Mouse (Mus musculus) megakaryocyte, embryonic 14.5 days (primary cell): ENCODE results near the gene Trpc5os. TPM values are rescaled to one million over a fixed set of nuclear protein-coding genes. Genes with fewer than 3 reads are reported as not detected.

ENCODE experiments used
- H3K27me3 ChIP-seq: replicated peaks from 2 replicates; pipeline ENCODE3; 2012; ENCODE audit warnings: inconsistent platforms
- H3K36me3 ChIP-seq: replicated peaks from 2 replicates; pipeline ENCODE3; 2012; ENCODE audit warnings: low read length, inconsistent platforms, mixed read lengths
- H3K4me1 ChIP-seq: 2 replicates; pipeline ENCODE4 v1.6.1; 2012; ENCODE audit warnings: inconsistent platforms
- H3K4me3 ChIP-seq: replicated peaks from 2 replicates; pipeline ENCODE3; 2012; ENCODE audit warnings: moderate library complexity, mild to moderate bottlenecking, inconsistent platforms
- H3K9me3 ChIP-seq: 2 replicates; pipeline ENCODE4 v1.6.1; 2012; ENCODE audit warnings: inconsistent platforms
- FLI1 ChIP-seq: IDR thresholded peaks from 2 replicates; pipeline ENCODE4 v1.6.1; 2012; ENCODE audit warnings: low read length, inconsistent platforms, mixed read lengths
- GATA1 ChIP-seq: IDR thresholded peaks from 3 replicates; pipeline ENCODE4 v1.6.1; 2012; ENCODE audit warnings: mixed read lengths, low read length, inconsistent platforms, borderline replicate concordance
- polyA plus RNA-seq: library from polyadenylated mRNA; stranded (reverse); fragments of >175 nt; gene quantifications from 2 replicates; pipeline ENCODE4 v1.2.3, GENCODE M21; 2012; ENCODE audit warnings: low replicate concordance; ENCODE audit not compliant: insufficient read depth

The Trpc5os gene
- not detected in 2 replicates for polyA plus RNA-seq

- no peak within 1 kb of the TSS for H3K4me3 ChIP-seq
- no peaks in the 10 kb centered on the region for H3K9me3 ChIP-seq
- no peaks in the 10 kb centered on the region for H3K4me1 ChIP-seq
- H3K36me3 ChIP-seq = no peaks in the 10 kb centered on the region
- H3K27me3 ChIP-seq = no peaks in the 10 kb centered on the region
- TF ChIP-seq GATA1 (no peak), FLI1 (no peak)
Observed at GRCm38 (mm10) chrX:144456281-144456680, at the start of gene Trpc5os. Trpc5os (plus strand) TSS chrX:144456581.

GRCm38 (mm10) chrX:144408036-144408435 is 48.3 kb upstream of the Trpc5os start:
- peaks cover 4% of the 10 kb centered on the region; the same call in 1 of the 2 replicates for H3K4me1 ChIP-seq
- peaks cover 4% of the 10 kb centered on the region for H3K27me3 ChIP-seq
- H3K4me3 ChIP-seq = no peak overlapping the region
- no peaks in the 10 kb centered on the region; the same call in 1 of the 2 replicates for H3K9me3 ChIP-seq
- no peaks in the 10 kb centered on the region for H3K36me3 ChIP-seq
- TF ChIP-seq GATA1 (no peak), FLI1 (no peak)

- TF ChIP-seq GATA1 (no peak), FLI1 (no peak)
- H3K36me3 ChIP-seq = no peaks in the 10 kb centered on the region
- H3K4me1 ChIP-seq = no peaks in the 10 kb centered on the region
- H3K27me3 ChIP-seq = peaks cover 7% of the 10 kb centered on the region
- H3K9me3 ChIP-seq = no peaks in the 10 kb centered on the region
- H3K4me3 ChIP-seq = no peak overlapping the region
Observed at GRCm38 (mm10) chrX:144420259-144420658, 36.1 kb upstream of the Trpc5os start.

GRCm38 (mm10) chrX:144421091-144421490 is 35.3 kb upstream of the Trpc5os start:
- Histone ChIP-seq H3K4me1 (no peaks in the 10 kb centered on the region), H3K27me3 (peaks cover 7% of the 10 kb centered on the region), H3K4me3 (no peak overlapping the region), H3K9me3 (no peaks in the 10 kb centered on the region), H3K36me3 (no peaks in the 10 kb centered on the region)
- TF ChIP-seq FLI1 (no peak), GATA1 (no peak)

GRCm38 (mm10) chrX:144423848-144424247 is 32.5 kb upstream of the Trpc5os start:
- no peak for TF ChIP-seq FLI1
- TF ChIP-seq GATA1 = no peak
- Histone ChIP-seq H3K4me1 (no peaks in the 10 kb centered on the region), H3K9me3 (no peaks in the 10 kb centered on the region), H3K27me3 (peaks cover 7% of the 10 kb centered on the region), H3K4me3 (no peak overlapping the region), H3K36me3 (no peaks in the 10 kb centered on the region)

- no peak overlapping the region for H3K4me3 ChIP-seq
- H3K36me3 ChIP-seq = no peaks in the 10 kb centered on the region
- H3K27me3 ChIP-seq = peaks cover 6% of the 10 kb centered on the region
- no peaks in the 10 kb centered on the region for H3K4me1 ChIP-seq
- TF ChIP-seq GATA1 (no peak), FLI1 (no peak)
- no peaks in the 10 kb centered on the region for H3K9me3 ChIP-seq
Observed at GRCm38 (mm10) chrX:144464416-144464815, 8.0 kb downstream of the Trpc5os start.

- Histone ChIP-seq H3K27me3 (peaks cover 4% of the 10 kb centered on the region), H3K9me3 (no peaks in the 10 kb centered on the region), H3K4me1 (no peaks in the 10 kb centered on the region), H3K4me3 (no peak overlapping the region), H3K36me3 (no peaks in the 10 kb centered on the region)
- no peak for TF ChIP-seq FLI1
- TF ChIP-seq GATA1 = no peak
Observed at GRCm38 (mm10) chrX:144491394-144491793, 35.0 kb downstream of the Trpc5os start.

GRCm38 (mm10) chrX:144523239-144523638 is 66.9 kb downstream of the Trpc5os start:
- H3K4me1 ChIP-seq = peaks cover 19% of the 10 kb centered on the region
- H3K4me3 ChIP-seq = no peak overlapping the region
- H3K27me3 ChIP-seq = peaks cover 7% of the 10 kb centered on the region
- no peaks in the 10 kb centered on the region for H3K9me3 ChIP-seq
- H3K36me3 ChIP-seq = no peaks in the 10 kb centered on the region
- TF ChIP-seq GATA1 (no peak), FLI1 (no peak)

- peak overlapping the region; percentile 67 for H3K4me3 ChIP-seq
- TF ChIP-seq GATA1 (no peak; the same call in 2 of the 3 replicates), FLI1 (no peak)
- H3K36me3 ChIP-seq = no peaks in the 10 kb centered on the region
- peaks cover 19% of the 10 kb centered on the region for H3K4me1 ChIP-seq
- H3K27me3 ChIP-seq = peaks cover 4% of the 10 kb centered on the region
- H3K9me3 ChIP-seq = no peaks in the 10 kb centered on the region
Observed at GRCm38 (mm10) chrX:144526042-144526441, 69.7 kb downstream of the Trpc5os start.

Other genes starting within 250 kb of the Trpc5os start
- gene Alg13, start 138.8 kb upstream of the Trpc5os start, polyA plus RNA-seq = 2.2 TPM in 1 of 2 replicates, not detected in the other
- not detected in 2 replicates for gene Trpc5, start 231.6 kb downstream of the Trpc5os start, polyA plus RNA-seq
- not detected in 2 replicates for gene Rtl4, start 232.3 kb downstream of the Trpc5os start, polyA plus RNA-seq